Mouse (Mus musculus): Measurements from ENCODE around the gene Acad11. TPM values are rescaled to one million over a fixed set of nuclear protein-coding genes. Genes with fewer than 3 reads are reported as not detected.

Acad11 gene
- polyA plus RNA-seq, 1 experiment from 2014 or later, result 10.3 TPM

DNA sequence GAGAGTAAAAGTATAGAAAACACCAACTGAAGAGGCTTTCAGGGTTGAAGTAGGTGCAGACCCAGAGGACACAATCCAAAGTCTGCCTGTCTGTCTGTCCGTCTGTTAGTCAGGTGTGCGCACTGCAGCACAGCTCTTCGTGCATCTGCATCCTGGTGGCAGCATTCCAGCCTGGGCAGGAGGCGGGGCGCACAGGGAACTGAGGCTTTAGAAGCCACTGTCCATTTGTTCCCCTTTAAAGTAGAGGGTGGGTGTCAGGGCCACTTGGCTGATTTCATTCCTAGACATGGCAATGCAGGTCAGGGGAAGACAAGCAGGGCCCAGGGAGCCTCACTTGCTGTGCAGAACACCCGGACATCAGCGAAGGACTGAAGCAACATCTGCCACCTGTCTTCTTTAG is 94.1 kb downstream of the Acad11 start:
- H3K4me3 ChIP-seq (ENCODE audit: low read depth, low read length), result no peak overlapping the region
- H3K4me2 ChIP-seq (ENCODE audit: low read depth, severe bottlenecking), result no peak overlapping the region
- WGBS, result 97% methylated on average over 7 of the region's 7 CpGs
- H3K27ac ChIP-seq (replicated peaks; ENCODE audit: low read depth, low read length), result no peak overlapping the region
- H3K9me3 ChIP-seq (ENCODE audit: control insufficient read depth, low read length), result no peaks in the 10 kb centered on the region
- ATAC-seq (ENCODE audit: insufficient number of reproducible peaks, low FRiP score, low TSS enrichment, low read depth), result no peak
- DNase-seq (ENCODE audit: low spot score), result no peak
- no peaks in the 10 kb centered on the region for H3K4me1 ChIP-seq (ENCODE audit: control insufficient read depth, insufficient read depth, low read length)
- H3K27me3 ChIP-seq (ENCODE audit: control insufficient read depth, insufficient read depth, low read length), result no peaks in the 10 kb centered on the region
- peaks cover 26% of the 10 kb centered on the region for H3K36me3 ChIP-seq (ENCODE audit: control insufficient read depth, insufficient read depth, low read length)
- H3K9ac ChIP-seq (ENCODE audit: low read length), result no peak overlapping the region

DNA sequence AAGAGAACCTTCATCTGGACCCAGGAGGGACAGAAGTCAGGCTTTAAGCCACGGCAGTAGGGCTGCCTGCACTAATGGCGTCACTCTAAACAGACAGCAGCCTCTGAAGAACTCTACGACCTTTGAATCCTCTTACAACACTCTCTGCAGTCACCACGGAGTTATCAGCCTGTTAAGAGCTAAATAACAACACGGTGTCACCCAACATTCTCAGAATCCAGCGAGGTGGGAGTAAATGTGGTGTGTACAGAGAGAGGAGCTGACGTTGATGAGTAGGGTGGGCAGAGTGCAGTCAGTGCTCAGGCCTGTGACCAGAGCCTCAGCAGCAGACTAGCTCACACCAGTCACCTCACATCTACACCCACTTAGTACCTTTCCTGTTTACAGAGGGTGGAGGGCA is 97.9 kb downstream of the Acad11 start:
- 85% methylated on average over 7 of the region's 7 CpGs for WGBS
- Histone ChIP-seq H3K27ac (replicated peaks; ENCODE audit: low read depth, low read length) (no peak overlapping the region), H3K9me3 (ENCODE audit: control insufficient read depth, low read length) (no peaks in the 10 kb centered on the region), H3K4me1 (ENCODE audit: control insufficient read depth, insufficient read depth, low read length) (no peaks in the 10 kb centered on the region), H3K4me2 (ENCODE audit: low read depth, severe bottlenecking) (no peak overlapping the region), H3K4me3 (ENCODE audit: low read depth, low read length) (no peak overlapping the region), H3K9ac (ENCODE audit: low read length) (no peak overlapping the region), H3K27me3 (ENCODE audit: control insufficient read depth, insufficient read depth, low read length) (no peaks in the 10 kb centered on the region), H3K36me3 (ENCODE audit: control insufficient read depth, insufficient read depth, low read length) (peaks cover 30% of the 10 kb centered on the region)
- DNase-seq (ENCODE audit: low spot score), result no peak
- ATAC-seq (ENCODE audit: insufficient number of reproducible peaks, low FRiP score, low TSS enrichment, low read depth), result no peak

DNA sequence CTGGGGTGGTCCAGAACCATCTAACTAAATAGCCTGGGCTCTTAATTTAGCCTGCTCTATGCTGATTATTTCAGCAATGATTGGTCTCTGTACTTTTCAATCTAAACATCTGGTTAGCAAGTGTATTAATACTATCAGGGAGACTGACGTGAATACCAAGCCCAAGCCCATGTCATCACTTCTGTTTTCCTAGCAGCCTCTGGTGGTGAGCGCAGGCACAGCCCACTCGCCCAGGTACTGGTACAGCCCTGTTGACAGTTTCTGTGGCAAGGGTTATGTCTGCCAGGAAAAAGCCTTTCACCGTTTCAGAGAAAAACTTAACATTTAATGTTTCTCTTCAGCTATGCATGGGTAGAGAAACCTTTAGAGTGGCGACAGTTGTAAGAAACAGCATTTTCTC is 101.0 kb downstream of the Acad11 start:
- no peaks in the 10 kb centered on the region for H3K9me3 ChIP-seq (ENCODE audit: control insufficient read depth, low read length)
- H3K4me1 ChIP-seq (ENCODE audit: control insufficient read depth, insufficient read depth, low read length), result no peaks in the 10 kb centered on the region
- no peak overlapping the region for H3K4me3 ChIP-seq (ENCODE audit: low read depth, low read length)
- no peak for DNase-seq (ENCODE audit: low spot score)
- ATAC-seq (ENCODE audit: insufficient number of reproducible peaks, low FRiP score, low TSS enrichment, low read depth), result no peak
- H3K27me3 ChIP-seq (ENCODE audit: control insufficient read depth, insufficient read depth, low read length), result no peaks in the 10 kb centered on the region
- no peak overlapping the region for H3K27ac ChIP-seq (replicated peaks; ENCODE audit: low read depth, low read length)
- peaks cover 27% of the 10 kb centered on the region for H3K36me3 ChIP-seq (ENCODE audit: control insufficient read depth, insufficient read depth, low read length)
- no peak overlapping the region for H3K4me2 ChIP-seq (ENCODE audit: low read depth, severe bottlenecking)
- H3K9ac ChIP-seq (ENCODE audit: low read length), result no peak overlapping the region
- 91% methylated on average over 5 of the region's 5 CpGs for WGBS

DNA sequence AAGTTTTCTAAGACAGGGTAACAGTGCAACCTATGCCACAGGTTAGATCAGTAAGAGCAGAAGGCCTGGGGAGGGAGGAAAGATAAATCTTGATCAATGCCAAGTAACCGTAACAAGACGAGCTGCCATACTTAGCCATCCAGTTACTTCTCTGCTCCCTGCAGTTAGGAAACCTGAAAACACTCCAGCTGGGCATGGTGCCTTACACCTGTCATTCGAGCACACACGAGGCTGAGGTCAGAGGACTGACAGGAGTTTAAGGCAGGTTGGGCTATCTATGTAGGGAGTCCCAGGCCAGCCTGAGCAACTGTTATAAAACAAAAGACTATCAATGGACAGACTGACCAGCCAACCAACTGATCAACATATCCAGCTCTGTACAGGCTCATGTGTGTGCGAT is 102.7 kb downstream of the Acad11 start:
- WGBS, result 91% methylated on average over 5 of the region's 5 CpGs

DNA sequence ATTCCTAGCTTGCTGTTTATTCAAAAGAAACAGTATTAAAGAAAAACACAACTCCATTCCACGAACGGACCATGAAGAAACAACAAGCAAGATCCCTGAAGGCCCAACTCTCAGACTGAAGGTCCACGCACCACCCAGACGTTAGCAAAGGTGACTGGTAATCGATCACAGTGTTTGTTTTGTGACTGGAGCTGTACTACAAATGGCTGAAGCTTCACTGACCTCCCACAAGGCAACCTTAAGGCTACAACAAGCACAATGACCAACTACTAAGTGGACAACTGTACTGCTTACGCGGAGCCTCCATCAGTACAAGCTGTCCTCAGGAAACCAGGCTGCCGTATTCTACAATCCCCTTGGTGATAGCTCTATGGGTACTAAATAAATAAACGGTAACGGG is 106.8 kb downstream of the Acad11 start:
- ATAC-seq (ENCODE audit: insufficient number of reproducible peaks, low FRiP score, low TSS enrichment, low read depth) (no peak), DNase-seq (ENCODE audit: low spot score) (no peak)
- no peaks in the 10 kb centered on the region for H3K4me1 ChIP-seq (ENCODE audit: control insufficient read depth, insufficient read depth, low read length)
- 91% methylated on average over 10 of the region's 10 CpGs for WGBS
- no peak overlapping the region for H3K4me2 ChIP-seq (ENCODE audit: low read depth, severe bottlenecking)
- H3K4me3 ChIP-seq (ENCODE audit: low read depth, low read length), result no peak overlapping the region
- H3K27me3 ChIP-seq (ENCODE audit: control insufficient read depth, insufficient read depth, low read length), result no peaks in the 10 kb centered on the region
- peaks cover 18% of the 10 kb centered on the region for H3K36me3 ChIP-seq (ENCODE audit: control insufficient read depth, insufficient read depth, low read length)
- no peaks in the 10 kb centered on the region for H3K9me3 ChIP-seq (ENCODE audit: control insufficient read depth, low read length)
- H3K27ac ChIP-seq (replicated peaks; ENCODE audit: low read depth, low read length), result no peak overlapping the region
- no peak overlapping the region for H3K9ac ChIP-seq (ENCODE audit: low read length)

More for the DNA sequence above, 102.7 kb downstream of the Acad11 start:
- no peak overlapping the region for H3K4me2 ChIP-seq (ENCODE audit: low read depth, severe bottlenecking)
- no peaks in the 10 kb centered on the region for H3K4me1 ChIP-seq (ENCODE audit: control insufficient read depth, insufficient read depth, low read length)
- no peaks in the 10 kb centered on the region for H3K27me3 ChIP-seq (ENCODE audit: control insufficient read depth, insufficient read depth, low read length)
- ATAC-seq (ENCODE audit: insufficient number of reproducible peaks, low FRiP score, low TSS enrichment, low read depth) (no peak), DNase-seq (ENCODE audit: low spot score) (no peak)
- H3K4me3 ChIP-seq (ENCODE audit: low read depth, low read length), result no peak overlapping the region
- H3K9me3 ChIP-seq (ENCODE audit: control insufficient read depth, low read length), result no peaks in the 10 kb centered on the region
- no peak overlapping the region for H3K9ac ChIP-seq (ENCODE audit: low read length)
- H3K27ac ChIP-seq (replicated peaks; ENCODE audit: low read depth, low read length), result no peak overlapping the region
- peaks cover 19% of the 10 kb centered on the region for H3K36me3 ChIP-seq (ENCODE audit: control insufficient read depth, insufficient read depth, low read length)

DNA sequence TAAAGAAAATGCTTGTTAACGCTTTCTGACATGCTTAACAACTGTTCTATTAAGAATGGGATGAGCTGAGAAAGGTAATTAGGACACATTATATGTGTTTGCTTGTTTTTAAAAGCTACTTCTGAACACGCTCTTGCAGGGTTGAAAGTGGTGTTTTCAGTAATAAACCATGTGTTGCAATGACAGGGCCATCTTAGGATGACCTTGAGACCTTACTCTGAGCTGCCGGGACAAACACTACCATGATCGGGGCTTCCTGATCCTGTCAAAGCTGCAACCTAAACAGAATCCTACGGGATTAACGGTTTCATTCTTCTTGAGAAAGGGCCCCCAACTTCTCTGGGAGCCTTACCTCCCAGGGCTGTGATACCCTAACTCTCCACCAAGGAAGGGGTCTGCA is 108.5 kb downstream of the Acad11 start:
- Histone ChIP-seq H3K4me1 (ENCODE audit: control insufficient read depth, insufficient read depth, low read length) (no peaks in the 10 kb centered on the region), H3K4me2 (ENCODE audit: low read depth, severe bottlenecking) (no peak overlapping the region), H3K27me3 (ENCODE audit: control insufficient read depth, insufficient read depth, low read length) (no peaks in the 10 kb centered on the region), H3K9me3 (ENCODE audit: control insufficient read depth, low read length) (no peaks in the 10 kb centered on the region), H3K9ac (ENCODE audit: low read length) (no peak overlapping the region), H3K27ac (replicated peaks; ENCODE audit: low read depth, low read length) (no peak overlapping the region), H3K4me3 (ENCODE audit: low read depth, low read length) (no peak overlapping the region), H3K36me3 (ENCODE audit: control insufficient read depth, insufficient read depth, low read length) (peaks cover 10% of the 10 kb centered on the region)
- ATAC-seq (ENCODE audit: insufficient number of reproducible peaks, low FRiP score, low TSS enrichment, low read depth) (no peak), DNase-seq (ENCODE audit: low spot score) (no peak)
- WGBS, result 92% methylated on average over 6 of the region's 6 CpGs

DNA sequence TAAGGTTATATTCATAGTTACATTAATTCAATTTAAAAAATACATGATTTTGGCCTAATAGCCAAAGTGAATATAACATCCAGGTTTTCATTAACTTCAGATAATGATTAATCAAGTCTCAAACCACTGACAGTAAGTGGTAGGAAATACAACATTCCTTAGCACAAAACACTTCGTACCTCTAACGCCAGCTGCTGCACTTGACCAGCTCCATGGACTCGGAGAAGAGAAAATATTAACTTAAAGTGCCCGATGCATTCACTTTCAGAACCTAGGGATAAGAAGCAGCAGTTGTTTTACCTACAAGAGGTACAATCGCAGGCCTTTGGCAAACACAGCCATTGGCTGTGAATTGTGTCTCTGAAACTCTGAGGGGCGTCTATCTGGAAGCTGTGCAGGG is 109.2 kb downstream of the Acad11 start:
- H3K27me3 ChIP-seq (ENCODE audit: control insufficient read depth, insufficient read depth, low read length), result no peaks in the 10 kb centered on the region
- no peak overlapping the region for H3K27ac ChIP-seq (replicated peaks; ENCODE audit: low read depth, low read length)
- DNase-seq (ENCODE audit: low spot score) (no peak), ATAC-seq (ENCODE audit: insufficient number of reproducible peaks, low FRiP score, low TSS enrichment, low read depth) (no peak)
- peaks cover 7% of the 10 kb centered on the region; the same call in 1 of the 2 replicates for H3K36me3 ChIP-seq (ENCODE audit: control insufficient read depth, insufficient read depth, low read length)
- no peak overlapping the region for H3K9ac ChIP-seq (ENCODE audit: low read length)
- no peak overlapping the region for H3K4me3 ChIP-seq (ENCODE audit: low read depth, low read length)
- H3K9me3 ChIP-seq (ENCODE audit: control insufficient read depth, low read length), result no peaks in the 10 kb centered on the region
- no peak overlapping the region for H3K4me2 ChIP-seq (ENCODE audit: low read depth, severe bottlenecking)
- H3K4me1 ChIP-seq (ENCODE audit: control insufficient read depth, insufficient read depth, low read length), result no peaks in the 10 kb centered on the region
- 93% methylated on average over 6 of the region's 6 CpGs for WGBS

Other genes with a start within 250 kb of the Acad11 start
- 5.5 and 6.1 TPM in 2 replicates for gene Nphp3, start 60.8 kb upstream of the Acad11 start, polyA plus RNA-seq (2014; fragmentation: Nextera tagmentation; extraction: Ambion mirVana)
- gene Gm28305, start 22.7 kb upstream of the Acad11 start, polyA plus RNA-seq (2014; fragmentation: Nextera tagmentation; extraction: Ambion mirVana), result not detected in 2 replicates
- 63.9 and 64.0 TPM in 2 replicates for gene Uba5, start 243 bp upstream of the Acad11 start, polyA plus RNA-seq (2014; fragmentation: Nextera tagmentation; extraction: Ambion mirVana)
- gene Ackr4, start 63.6 kb downstream of the Acad11 start, polyA plus RNA-seq (2014; fragmentation: Nextera tagmentation; extraction: Ambion mirVana), result 0.62 and 0.67 TPM in 2 replicates
- gene Dnajc13, start 199.6 kb downstream of the Acad11 start, polyA plus RNA-seq (2014; fragmentation: Nextera tagmentation; extraction: Ambion mirVana), result 27.3 and 27.7 TPM in 2 replicates

Measured in limb, embryonic 11.5 days (tissue).